Mouse (Mus musculus): Measurements from ENCODE around the gene Timp2. TPM values are rescaled to one million over a fixed set of nuclear protein-coding genes. Genes with fewer than 3 reads are reported as not detected.
A peak's percentile ranks its signal among the peaks of the same experiment; 100 is the strongest.
"Not testable (repeated sequence)": the region's sequence is repeated elsewhere in the genome, so short reads cannot be mapped to it uniquely, and the experiment has no call there.

The Timp2 gene
- polyA plus RNA-seq, 1 experiment from 2014 or later, result 5.8 TPM

- Histone ChIP-seq H3K9me3 (replicated peaks) (no peaks in the 10 kb centered on the region), H3K4me3 (replicated peaks) (no peak overlapping the region), H3K27me3 (peaks cover 3% of the 10 kb centered on the region; the same call in 1 of the 2 replicates), H3K27ac (replicated peaks) (no peak overlapping the region), H3K4me1 (replicated peaks) (no peaks in the 10 kb centered on the region; the same call in 1 of the 2 replicates), H3K9ac (no peak overlapping the region), H3K4me2 (no peak overlapping the region), H3K36me3 (replicated peaks) (no peaks in the 10 kb centered on the region)
- 38% methylated on average over 3 of the region's 3 CpGs for WGBS (ENCODE audit: insufficient replicate concordance)
- ATAC-seq (ENCODE audit: insufficient read depth), result no peak
Measured at GRCm38 (mm10) chr11:118322647-118323046, 32.9 kb downstream of the Timp2 start.

DNA sequence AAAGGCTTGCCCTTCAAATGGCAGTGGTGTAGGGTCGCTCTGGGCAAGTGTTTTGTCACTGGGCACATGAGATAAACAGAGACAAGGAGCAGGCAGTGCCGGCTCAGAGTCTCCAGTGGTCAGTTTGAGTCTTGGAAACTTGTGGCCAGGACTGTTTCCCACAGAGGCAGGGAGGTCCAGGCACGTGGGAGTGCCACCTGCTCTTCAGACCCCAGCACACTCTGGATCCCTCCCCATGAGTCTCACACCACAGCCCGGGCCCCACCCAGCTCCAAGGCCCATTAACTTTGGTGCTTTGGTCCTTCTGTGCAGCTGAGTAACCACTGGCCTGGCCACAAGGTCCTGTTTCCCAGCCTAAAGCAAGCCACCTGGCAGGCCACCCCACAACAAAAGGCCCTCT is 33.6 kb downstream of the Timp2 start:
- no peak overlapping the region for H3K4me2 ChIP-seq
- 43% methylated on average over 4 of the region's 4 CpGs for WGBS (ENCODE audit: insufficient replicate concordance)

DNA sequence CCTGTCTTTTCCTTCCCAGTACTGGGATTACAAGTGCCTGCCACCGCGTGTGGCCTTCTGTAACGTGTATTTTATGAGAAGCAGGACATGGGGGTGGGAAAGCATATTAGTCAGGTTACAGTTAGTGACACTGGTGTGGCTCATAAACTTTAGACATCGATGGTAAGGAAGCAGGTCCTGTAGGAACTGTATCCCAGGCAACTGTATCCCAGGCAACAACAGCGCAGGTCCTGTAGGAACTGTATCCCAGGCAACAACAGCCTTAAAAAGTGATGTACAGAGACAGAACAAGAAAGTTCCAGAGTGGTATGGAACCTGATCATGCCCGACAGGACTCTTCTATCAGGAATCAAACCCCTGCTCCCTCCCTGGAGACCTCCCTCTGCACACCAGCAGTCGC is 34.0 kb downstream of the Timp2 start:
- 73% methylated on average over 7 of the region's 7 CpGs for WGBS (ENCODE audit: insufficient replicate concordance)
- peaks cover 3% of the 10 kb centered on the region; the same call in 1 of the 2 replicates for H3K27me3 ChIP-seq

More for the DNA sequence above, 33.6 kb downstream of the Timp2 start:
- no peaks in the 10 kb centered on the region for H3K9me3 ChIP-seq (replicated peaks)
- no peaks in the 10 kb centered on the region for H3K36me3 ChIP-seq (replicated peaks)
- H3K27ac ChIP-seq (replicated peaks), result no peak overlapping the region
- peaks cover 4% of the 10 kb centered on the region for H3K4me1 ChIP-seq (replicated peaks)
- no peak overlapping the region for H3K4me3 ChIP-seq (replicated peaks)
- H3K27me3 ChIP-seq, result peaks cover 3% of the 10 kb centered on the region; the same call in 1 of the 2 replicates
- no peak for ATAC-seq (ENCODE audit: insufficient read depth)
- H3K9ac ChIP-seq, result no peak overlapping the region

DNA sequence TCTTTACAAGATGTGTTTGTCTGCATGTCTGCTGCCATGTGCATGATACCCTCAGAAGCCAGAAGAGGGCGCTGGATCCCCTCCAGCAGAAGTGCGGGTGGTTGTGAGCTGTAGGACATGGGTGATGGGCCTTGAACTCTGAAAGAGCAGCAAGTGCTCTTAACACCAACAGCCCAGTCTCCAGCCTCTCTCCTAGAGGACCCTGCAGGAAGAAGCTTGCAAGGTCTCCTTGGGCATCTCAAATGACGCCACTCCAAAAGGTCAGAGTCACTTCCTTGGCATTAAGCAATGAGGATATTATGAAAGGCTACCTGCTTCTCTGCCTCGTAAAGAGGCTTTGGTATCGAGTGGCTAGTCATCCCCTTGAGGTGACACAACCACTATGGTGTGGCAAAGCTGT is 36.9 kb downstream of the Timp2 start:
- 39% methylated on average over 5 of the region's 5 CpGs for WGBS (ENCODE audit: insufficient replicate concordance)
- no peak overlapping the region for H3K9ac ChIP-seq
- no peak overlapping the region for H3K4me2 ChIP-seq
- H3K27me3 ChIP-seq, result no peaks in the 10 kb centered on the region
- H3K36me3 ChIP-seq (replicated peaks), result no peaks in the 10 kb centered on the region
- H3K4me3 ChIP-seq (replicated peaks), result no peak overlapping the region
- no peak overlapping the region for H3K27ac ChIP-seq (replicated peaks)
- no peak for ATAC-seq (ENCODE audit: insufficient read depth)
- no peaks in the 10 kb centered on the region for H3K9me3 ChIP-seq (replicated peaks)
- peaks cover 17% of the 10 kb centered on the region for H3K4me1 ChIP-seq (replicated peaks)

More for the DNA sequence above, 34.0 kb downstream of the Timp2 start:
- Histone ChIP-seq H3K9ac (no peak overlapping the region), H3K4me3 (replicated peaks) (no peak overlapping the region), H3K4me2 (no peak overlapping the region), H3K4me1 (replicated peaks) (peaks cover 8% of the 10 kb centered on the region), H3K27ac (replicated peaks) (no peak overlapping the region), H3K9me3 (replicated peaks) (no peaks in the 10 kb centered on the region), H3K36me3 (replicated peaks) (no peaks in the 10 kb centered on the region)
- no peak for ATAC-seq (ENCODE audit: insufficient read depth)

- H3K9me3 ChIP-seq (replicated peaks), result no peaks in the 10 kb centered on the region
- no peak overlapping the region for H3K4me2 ChIP-seq
- H3K27ac ChIP-seq (replicated peaks), result no peak overlapping the region
- peaks cover 25% of the 10 kb centered on the region for H3K4me1 ChIP-seq (replicated peaks)
- no peaks in the 10 kb centered on the region for H3K36me3 ChIP-seq (replicated peaks)
- H3K9ac ChIP-seq, result no peak overlapping the region
- H3K4me3 ChIP-seq (replicated peaks), result no peak overlapping the region
- H3K27me3 ChIP-seq, result no peaks in the 10 kb centered on the region
- 21% methylated on average over 7 of the region's 7 CpGs for WGBS (ENCODE audit: insufficient replicate concordance)
- no peak for ATAC-seq (ENCODE audit: insufficient read depth)
Measured at GRCm38 (mm10) chr11:118317129-118317528, 38.4 kb downstream of the Timp2 start.

- no peaks in the 10 kb centered on the region for H3K27me3 ChIP-seq
- H3K36me3 ChIP-seq (replicated peaks), result no peaks in the 10 kb centered on the region
- no peak overlapping the region for H3K27ac ChIP-seq (replicated peaks)
- H3K4me2 ChIP-seq, result no peak overlapping the region
- H3K9me3 ChIP-seq (replicated peaks), result no peaks in the 10 kb centered on the region
- WGBS (ENCODE audit: insufficient replicate concordance), result 36% methylated on average over 8 of the region's 8 CpGs
- peaks cover 26% of the 10 kb centered on the region for H3K4me1 ChIP-seq (replicated peaks)
- ATAC-seq (ENCODE audit: insufficient read depth), result no peak
- no peak overlapping the region for H3K4me3 ChIP-seq (replicated peaks)
- no peak overlapping the region for H3K9ac ChIP-seq
Measured at GRCm38 (mm10) chr11:118316231-118316806, 39.2 kb downstream of the Timp2 start.

- ATAC-seq (ENCODE audit: insufficient read depth), result no peak
- Histone ChIP-seq H3K4me2 (no peak overlapping the region), H3K9me3 (replicated peaks) (no peaks in the 10 kb centered on the region), H3K9ac (no peak overlapping the region), H3K4me1 (replicated peaks) (peaks cover 25% of the 10 kb centered on the region), H3K27ac (replicated peaks) (no peak overlapping the region), H3K27me3 (no peaks in the 10 kb centered on the region), H3K4me3 (replicated peaks) (no peak overlapping the region), H3K36me3 (replicated peaks) (no peaks in the 10 kb centered on the region)
- WGBS (ENCODE audit: insufficient replicate concordance), result 42% methylated on average over 6 of the region's 6 CpGs
Measured at GRCm38 (mm10) chr11:118312132-118312723, 43.3 kb downstream of the Timp2 start.

- H3K27ac ChIP-seq (replicated peaks); H3K36me3 ChIP-seq (replicated peaks); ATAC-seq (ENCODE audit: insufficient read depth); H3K4me2 ChIP-seq; H3K4me1 ChIP-seq (replicated peaks); H3K9ac ChIP-seq; H3K27me3 ChIP-seq; H3K4me3 ChIP-seq (replicated peaks); H3K9me3 ChIP-seq (replicated peaks): not testable (repeated sequence)
- 55% methylated on average over 2 of the region's 2 CpGs for WGBS (ENCODE audit: insufficient replicate concordance)
Measured at GRCm38 (mm10) chr11:118307962-118308361, 47.6 kb downstream of the Timp2 start.

DNA sequence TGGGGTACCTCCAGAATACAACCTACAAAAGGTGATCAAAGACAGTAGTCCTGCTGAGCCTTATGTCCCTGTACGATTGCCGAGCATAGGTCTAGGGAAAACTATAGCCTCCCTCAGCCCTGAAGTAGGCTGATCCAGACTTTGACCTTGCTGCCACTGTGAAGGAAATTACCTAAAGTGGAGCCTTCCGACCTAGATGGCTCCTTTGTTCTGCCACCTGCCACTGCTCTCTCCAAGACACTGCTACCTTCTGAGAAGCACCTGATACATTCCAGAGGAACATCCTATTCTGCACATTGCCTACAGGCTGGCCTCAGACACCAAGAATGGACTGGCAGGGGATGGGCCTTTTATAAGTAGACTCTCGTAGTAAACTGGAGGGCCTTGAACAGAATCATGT is 51.6 kb downstream of the Timp2 start:
- not testable (repeated sequence) for ATAC-seq (ENCODE audit: insufficient read depth)
- WGBS (ENCODE audit: insufficient replicate concordance), result 77% methylated on average over 4 of the region's 4 CpGs

DNA sequence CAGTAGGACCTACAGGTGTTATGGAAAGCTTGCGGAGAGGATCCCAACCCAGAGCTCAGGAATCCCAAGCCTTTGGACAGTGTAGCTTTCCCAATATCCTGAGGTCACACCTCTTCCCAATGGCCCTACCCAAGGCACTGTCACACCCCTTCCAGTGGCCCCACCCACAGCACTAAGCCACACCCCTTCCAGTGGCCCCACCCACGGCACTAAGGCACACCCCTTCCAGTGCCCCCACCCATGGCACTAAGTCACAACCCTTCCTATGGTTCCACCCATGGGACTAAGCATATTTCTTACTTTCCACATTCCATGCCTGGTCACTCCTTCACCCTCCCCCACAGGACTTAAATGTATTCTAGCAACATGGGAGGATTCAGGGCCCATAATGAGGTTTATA is 56.7 kb downstream of the Timp2 start:
- Histone ChIP-seq H3K9me3 (replicated peaks) (no peaks in the 10 kb centered on the region), H3K4me2 (no peak overlapping the region), H3K27ac (replicated peaks) (no peak overlapping the region), H3K4me1 (replicated peaks) (no peaks in the 10 kb centered on the region), H3K36me3 (replicated peaks) (no peaks in the 10 kb centered on the region), H3K9ac (no peak overlapping the region), H3K27me3 (no peaks in the 10 kb centered on the region), H3K4me3 (replicated peaks) (no peak overlapping the region)
- ATAC-seq (ENCODE audit: insufficient read depth), result peak; percentile 42; the same call in 1 of the 2 replicates
- WGBS (ENCODE audit: insufficient replicate concordance), result 50% methylated on average over 2 of the region's 2 CpGs

More for the DNA sequence above, 51.6 kb downstream of the Timp2 start:
- H3K4me2 ChIP-seq; H3K4me3 ChIP-seq (replicated peaks); H3K4me1 ChIP-seq (replicated peaks); H3K36me3 ChIP-seq (replicated peaks); H3K27me3 ChIP-seq; H3K9me3 ChIP-seq (replicated peaks); H3K27ac ChIP-seq (replicated peaks); H3K9ac ChIP-seq: not testable (repeated sequence)

DNA sequence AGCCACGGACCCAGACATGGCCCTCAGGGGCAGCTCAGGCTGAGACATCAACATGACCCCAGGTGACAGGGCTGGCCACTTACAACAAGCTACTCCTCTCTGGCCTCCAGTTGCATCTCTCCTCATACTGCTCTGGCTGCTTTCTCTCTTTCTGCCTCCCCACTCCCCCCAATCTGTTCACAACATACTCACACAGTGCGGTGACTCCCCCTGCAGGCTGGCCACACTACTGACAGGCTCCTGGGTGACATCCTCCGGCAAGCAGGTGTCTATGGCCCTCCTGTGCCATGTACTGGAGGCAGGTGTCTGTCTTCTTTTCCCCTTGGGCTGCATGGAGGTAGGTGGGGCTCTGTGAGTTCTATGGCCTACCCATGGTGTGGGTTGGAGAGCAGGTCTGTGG is 57.6 kb downstream of the Timp2 start:
- no peak overlapping the region for H3K9ac ChIP-seq
- H3K4me2 ChIP-seq, result no peak overlapping the region
- no peak overlapping the region for H3K27ac ChIP-seq (replicated peaks)
- WGBS (ENCODE audit: insufficient replicate concordance), result 61% methylated on average over 3 of the region's 3 CpGs
- ATAC-seq (ENCODE audit: insufficient read depth), result no peak
- no peaks in the 10 kb centered on the region for H3K4me1 ChIP-seq (replicated peaks)
- no peak overlapping the region for H3K4me3 ChIP-seq (replicated peaks)
- H3K9me3 ChIP-seq (replicated peaks), result no peaks in the 10 kb centered on the region
- no peaks in the 10 kb centered on the region for H3K36me3 ChIP-seq (replicated peaks)
- H3K27me3 ChIP-seq, result no peaks in the 10 kb centered on the region

- H3K9ac ChIP-seq, result no peak overlapping the region
- no peaks in the 10 kb centered on the region for H3K9me3 ChIP-seq (replicated peaks)
- H3K4me3 ChIP-seq (replicated peaks), result no peak overlapping the region
- H3K4me2 ChIP-seq, result no peak overlapping the region
- H3K4me1 ChIP-seq (replicated peaks), result peaks cover 11% of the 10 kb centered on the region
- no peak overlapping the region for H3K27ac ChIP-seq (replicated peaks)
- WGBS (ENCODE audit: insufficient replicate concordance), result 46% methylated on average over 2 of the region's 2 CpGs
- no peaks in the 10 kb centered on the region for H3K36me3 ChIP-seq (replicated peaks)
- H3K27me3 ChIP-seq, result no peaks in the 10 kb centered on the region; the same call in 1 of the 2 replicates
- no peak for ATAC-seq (ENCODE audit: insufficient read depth)
Measured at GRCm38 (mm10) chr11:118295026-118295425, 60.5 kb downstream of the Timp2 start.

Data from liver, embryonic 15.5 days (tissue).